Mouse (Mus musculus) adrenal gland, adult (tissue): ENCODE measurements at regions not wholly inside any gene's neighbourhood (a gene's known extent, or its start where the extent isn't known, plus 50 kb on each side); places are given as distances from the start of the nearest gene placed in this dataset.

Experiments
- DNase-seq, 2 experiments: peaks; one replicate each; pipeline ENCODE4 v3.0.0; 2022 to 2023; ENCODE audit warnings: low spot score in 1 of 2; ENCODE audit not compliant: inconsistent age in 2 of 2

GRCm38 (mm10) chr8:78002071-78002470, 211.0 kb upstream of the Ttc29 start:
- DNase-seq = no peak

- DNase-seq = peak; percentile 62 to 88
Measured at GRCm38 (mm10) chr8:78003888-78004543, 209.1 kb upstream of the Ttc29 start.

DNA sequence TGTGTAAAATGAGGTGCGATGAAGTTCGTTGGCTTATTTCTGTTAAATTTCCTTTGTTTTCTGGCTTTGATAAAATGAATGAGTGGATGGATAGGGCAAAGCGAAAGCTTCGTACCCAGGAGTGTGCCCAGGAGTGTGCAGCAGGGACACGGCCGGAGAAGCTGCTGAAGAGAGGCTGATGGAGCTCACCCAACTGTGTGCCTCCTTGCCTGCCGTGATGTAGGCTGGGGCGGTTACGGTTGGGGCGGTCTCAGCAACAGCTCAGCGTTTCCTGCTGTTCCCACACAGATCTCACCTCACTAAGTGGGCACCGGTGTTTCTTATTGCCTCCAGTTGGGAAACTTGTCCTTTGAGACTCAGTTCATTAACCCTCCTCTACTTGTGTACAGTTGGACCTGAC, 208.2 kb upstream of the Ttc29 start:
- DNase-seq = no peak

DNA sequence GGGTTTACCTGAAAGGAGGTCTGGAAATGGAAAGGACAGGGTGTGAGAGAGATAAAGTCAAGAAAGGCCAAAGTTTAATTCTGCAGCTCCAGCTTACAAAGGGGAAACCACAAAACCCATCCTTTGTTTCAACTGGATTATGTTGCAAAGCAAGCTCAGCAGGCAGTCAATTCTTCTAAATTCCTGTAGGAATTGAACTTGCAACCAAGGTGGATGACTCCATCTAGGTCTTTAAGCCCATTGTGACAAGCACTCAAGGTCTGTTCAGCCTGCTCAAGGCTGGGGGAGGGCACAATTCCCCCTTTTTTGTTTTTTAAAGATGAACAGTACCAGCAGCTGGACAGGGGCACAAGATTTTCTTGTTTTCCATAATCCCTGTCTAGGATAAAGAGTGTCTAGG, 200.0 kb upstream of the Ttc29 start:
- DNase-seq = no peak

- no peak for DNase-seq
Measured at GRCm38 (mm10) chr8:78018430-78019180, 194.5 kb upstream of the Ttc29 start.

DNA sequence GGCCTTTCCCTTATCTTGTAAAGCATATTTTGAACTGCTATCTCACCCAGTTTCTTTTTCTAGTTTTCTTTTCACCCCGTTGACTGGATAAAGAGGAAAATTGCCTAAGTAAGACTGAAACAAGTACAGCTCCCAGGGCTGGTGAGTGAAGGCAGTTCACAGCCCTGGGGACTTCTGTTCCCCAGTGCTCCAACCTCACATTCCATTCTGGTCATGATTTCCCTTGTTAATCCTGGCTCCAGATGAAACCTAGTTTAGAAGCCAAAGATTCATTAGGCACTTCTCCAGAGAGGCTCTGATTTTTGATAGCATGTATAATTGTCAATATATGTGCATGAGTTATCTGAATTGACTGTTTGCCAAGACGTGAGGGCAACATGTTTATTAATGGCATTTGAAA, 191.6 kb upstream of the Ttc29 start:
- peak in 1 of 2 experiments; percentile 51 for DNase-seq

- no peak for DNase-seq
Measured at GRCm38 (mm10) chr8:78022986-78023385, 190.1 kb upstream of the Ttc29 start.

GRCm38 (mm10) chr8:78023467-78023866, 189.6 kb upstream of the Ttc29 start:
- peak in 1 of 2 experiments; percentile 52 for DNase-seq

- DNase-seq = no peak
Measured at GRCm38 (mm10) chr8:78023936-78024335, 189.2 kb upstream of the Ttc29 start.

GRCm38 (mm10) chr8:78024964-78025363, 188.1 kb upstream of the Ttc29 start:
- peak; percentile 46 to 67 for DNase-seq

GRCm38 (mm10) chr8:78027371-78027770, 185.7 kb upstream of the Ttc29 start:
- DNase-seq = no peak

DNA sequence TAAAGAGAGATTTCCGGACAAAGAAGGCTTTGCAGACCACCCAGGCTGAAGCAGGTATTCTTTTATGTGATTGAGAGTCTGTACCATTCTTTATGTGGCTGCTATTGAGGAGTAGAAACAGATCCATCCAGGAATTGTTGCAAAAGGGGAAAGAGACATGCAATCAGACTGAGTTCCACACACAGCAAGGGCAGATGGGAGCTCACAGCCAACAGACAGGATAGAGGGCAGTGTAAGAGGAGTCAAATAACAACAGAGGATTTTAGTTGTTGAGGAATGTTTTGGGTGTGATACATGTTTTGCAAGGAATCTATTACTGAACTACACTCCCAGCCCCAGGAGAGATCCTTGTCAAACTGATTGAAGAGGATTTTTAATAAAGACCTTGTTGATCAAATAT, 184.2 kb upstream of the Ttc29 start:
- no peak for DNase-seq

DNA sequence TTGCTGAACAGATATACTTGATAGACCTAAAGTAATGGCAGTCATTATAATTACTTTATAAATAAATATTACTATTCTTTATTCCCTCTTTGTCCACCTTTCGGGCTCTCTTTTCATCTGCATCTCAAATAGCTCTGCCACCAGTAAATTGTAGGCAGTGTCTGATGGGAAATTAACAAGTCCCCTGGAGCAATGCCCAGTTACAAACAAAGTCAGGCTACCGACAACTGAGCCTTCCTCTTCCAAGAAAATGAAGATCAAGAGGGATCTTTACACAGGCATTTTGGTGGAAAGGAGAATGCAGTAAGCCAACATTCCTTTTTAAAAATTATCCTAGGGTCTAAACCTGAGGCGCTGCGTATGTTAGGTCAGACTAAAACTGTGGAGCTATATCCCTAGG, 181.3 kb upstream of the Ttc29 start:
- DNase-seq = no peak

DNA sequence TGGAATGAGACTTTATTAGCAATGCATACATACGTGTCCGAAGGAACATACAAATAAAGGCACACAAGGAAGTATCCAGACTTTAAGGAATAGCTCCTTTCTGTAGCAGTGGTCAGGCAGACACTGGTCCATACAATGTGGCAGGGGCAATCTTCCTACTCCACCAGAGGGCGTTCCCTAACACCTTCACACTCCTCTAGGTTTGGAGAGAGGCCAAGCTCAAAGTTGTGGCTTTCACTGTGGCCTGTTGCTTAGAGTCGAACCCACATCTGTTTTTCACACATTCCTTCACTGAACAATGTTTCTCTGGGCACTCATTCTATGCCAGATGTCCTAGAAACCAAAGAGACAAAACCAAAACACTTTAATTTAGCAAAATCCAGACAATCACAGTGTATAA, 178.4 kb upstream of the Ttc29 start:
- DNase-seq = no peak

DNA sequence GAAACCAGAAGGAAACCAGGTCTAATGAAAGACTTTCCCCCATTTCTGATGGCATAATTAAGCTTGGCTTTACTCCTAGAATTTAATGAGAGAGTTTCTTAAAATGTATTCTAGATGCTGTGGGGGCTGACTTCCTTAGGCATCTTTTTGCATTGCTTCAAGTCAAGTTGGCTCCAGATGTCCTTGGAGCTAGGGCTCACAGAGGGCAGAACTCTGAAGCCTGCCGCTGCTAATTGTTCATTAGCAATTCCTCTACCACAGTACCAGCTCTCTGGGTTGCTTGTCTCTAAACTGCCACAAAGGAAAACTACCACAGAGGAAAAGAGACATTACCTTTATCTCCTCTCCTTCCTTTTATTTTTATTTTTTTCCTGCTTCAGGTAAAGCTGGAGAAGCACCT, 175.9 kb upstream of the Ttc29 start:
- no peak for DNase-seq

DNA sequence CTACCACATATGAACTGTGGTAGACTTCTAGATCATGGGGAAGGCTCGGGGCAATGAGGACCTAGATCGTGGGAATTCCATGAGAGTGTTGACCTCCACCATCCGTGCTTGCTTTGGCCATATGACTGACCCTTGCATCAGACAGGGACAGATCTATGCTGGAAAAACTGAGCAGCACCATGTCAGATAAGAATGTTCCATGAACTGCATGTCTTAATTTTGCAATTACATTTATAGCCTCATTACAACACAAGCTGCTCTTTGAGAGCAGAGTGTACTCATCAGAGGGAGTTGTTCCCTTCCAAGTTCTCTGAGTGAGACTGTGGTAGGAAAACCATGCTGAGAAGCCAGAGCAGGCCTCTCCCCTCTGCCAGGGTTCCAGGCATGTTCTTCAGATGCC, 166.4 kb upstream of the Ttc29 start:
- no peak for DNase-seq

- DNase-seq = no peak
Measured at GRCm38 (mm10) chr8:78050768-78051167, 162.3 kb upstream of the Ttc29 start.

DNA sequence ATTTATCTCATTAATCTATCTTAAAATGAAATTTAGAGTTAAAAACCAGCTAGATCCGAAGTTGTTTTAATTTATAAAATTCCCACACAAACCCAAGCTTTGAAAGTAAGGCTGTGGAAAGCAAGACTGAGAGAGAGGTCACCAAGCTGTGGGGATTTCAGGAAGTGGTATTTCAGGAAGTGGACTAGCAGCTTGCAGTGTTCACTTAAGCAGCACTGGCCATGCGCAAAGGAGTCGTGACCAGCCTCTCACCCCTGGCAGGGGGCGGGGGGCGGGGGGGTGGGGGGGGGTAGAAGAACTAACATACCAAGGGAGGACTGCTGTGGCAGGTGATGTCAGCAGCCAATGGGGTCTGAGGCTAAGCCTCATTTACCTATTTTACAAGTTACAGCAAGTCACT, 158.7 kb upstream of the Ttc29 start:
- DNase-seq = no peak

GRCm38 (mm10) chr8:78054920-78055319, 158.2 kb upstream of the Ttc29 start:
- no peak for DNase-seq

DNA sequence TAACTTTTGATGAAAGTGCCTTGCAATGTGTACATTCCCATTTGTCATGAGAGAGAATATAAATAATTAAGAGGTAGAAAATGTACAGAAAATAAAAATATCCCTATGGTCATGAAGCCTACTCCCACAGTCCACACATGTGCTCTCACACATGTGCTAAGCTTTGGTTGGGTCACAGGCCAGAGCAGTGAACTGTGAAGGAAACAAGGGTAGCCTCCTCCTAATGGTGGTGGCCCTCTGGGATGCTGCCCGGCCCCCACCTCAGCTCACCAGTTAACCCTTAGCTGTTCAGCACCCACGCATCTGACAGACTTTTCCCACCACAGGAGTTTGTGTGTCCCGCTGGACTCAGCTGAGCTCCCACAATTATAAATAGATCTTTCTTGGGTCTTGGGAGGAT, 157.6 kb upstream of the Ttc29 start:
- DNase-seq = no peak

DNA sequence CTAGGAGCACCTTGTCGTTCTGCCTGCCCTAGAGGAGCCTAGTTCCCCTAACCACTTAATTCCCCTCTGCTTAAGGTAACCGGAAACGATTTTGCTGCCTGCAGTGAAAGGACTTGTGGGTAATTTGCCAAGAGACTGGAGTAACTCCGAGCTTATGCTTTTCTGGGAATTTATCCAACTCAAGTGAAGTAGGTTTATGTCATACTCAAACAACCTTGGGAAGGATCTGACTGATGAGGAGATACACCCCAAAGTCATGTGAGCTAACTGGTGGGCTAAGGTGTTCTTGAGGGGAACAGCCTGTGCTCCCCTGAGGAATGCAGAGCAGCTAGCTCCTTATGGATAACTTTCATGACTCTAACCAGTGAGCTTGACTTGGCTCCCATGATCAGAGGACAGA, 155.7 kb upstream of the Ttc29 start:
- DNase-seq = no peak

DNA sequence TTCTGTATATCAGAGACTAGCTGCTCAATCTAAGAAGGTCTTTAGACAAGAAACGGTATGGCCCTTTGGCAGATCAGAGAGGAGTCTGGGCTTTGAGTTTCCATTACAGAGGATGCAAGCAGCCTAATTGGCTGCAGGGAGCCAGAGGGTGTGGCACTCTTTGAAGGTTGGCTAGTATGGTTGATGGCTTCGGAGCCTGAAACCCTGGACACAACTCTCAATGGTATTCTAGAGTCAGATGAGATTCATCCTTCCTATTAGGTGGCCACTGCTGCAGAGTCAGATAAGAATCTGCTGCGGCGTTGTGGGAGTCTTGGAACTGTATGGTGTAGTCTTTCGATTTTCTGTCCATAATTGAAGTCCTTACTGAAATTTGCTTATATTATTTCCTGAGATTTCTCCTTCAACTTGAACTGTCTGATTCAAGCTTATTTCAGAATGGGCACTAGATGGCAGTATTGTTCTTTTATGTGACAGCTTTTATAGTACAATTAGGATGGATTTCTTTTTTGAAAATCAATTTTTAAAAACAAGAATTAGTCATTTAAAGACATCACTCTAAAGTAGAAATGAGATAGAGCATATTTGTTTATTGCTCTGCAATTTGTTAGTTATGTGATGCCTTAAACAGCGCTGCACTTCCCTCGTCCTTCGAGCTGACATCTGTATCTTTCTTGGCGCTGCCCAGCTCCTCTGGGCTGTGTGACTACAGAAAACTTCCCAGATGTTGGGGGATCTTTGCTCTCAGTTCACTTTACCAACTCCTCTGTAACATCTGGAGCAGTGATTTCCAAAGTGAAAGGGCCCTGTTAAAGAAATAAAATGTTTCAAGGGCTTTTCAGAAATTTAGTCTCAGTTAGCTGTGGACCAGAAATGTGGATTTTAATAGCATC, 151.0 kb upstream of the Ttc29 start:
- DNase-seq = peak in 1 of 2 experiments; percentile 58
